Mouse (Mus musculus) CD8-positive naive resting alpha-beta T cell, adult 2 months (primary cell): Measurements from ENCODE around the gene Mthfd2.

Source experiments
- DNase-seq, 2 experiments: peaks; one replicate each; pipeline ENCODE4 v3.0.0; 2022; ENCODE audit warnings: low read depth in 2 of 2, low spot score in 2 of 2

Gene Mthfd2

DNA sequence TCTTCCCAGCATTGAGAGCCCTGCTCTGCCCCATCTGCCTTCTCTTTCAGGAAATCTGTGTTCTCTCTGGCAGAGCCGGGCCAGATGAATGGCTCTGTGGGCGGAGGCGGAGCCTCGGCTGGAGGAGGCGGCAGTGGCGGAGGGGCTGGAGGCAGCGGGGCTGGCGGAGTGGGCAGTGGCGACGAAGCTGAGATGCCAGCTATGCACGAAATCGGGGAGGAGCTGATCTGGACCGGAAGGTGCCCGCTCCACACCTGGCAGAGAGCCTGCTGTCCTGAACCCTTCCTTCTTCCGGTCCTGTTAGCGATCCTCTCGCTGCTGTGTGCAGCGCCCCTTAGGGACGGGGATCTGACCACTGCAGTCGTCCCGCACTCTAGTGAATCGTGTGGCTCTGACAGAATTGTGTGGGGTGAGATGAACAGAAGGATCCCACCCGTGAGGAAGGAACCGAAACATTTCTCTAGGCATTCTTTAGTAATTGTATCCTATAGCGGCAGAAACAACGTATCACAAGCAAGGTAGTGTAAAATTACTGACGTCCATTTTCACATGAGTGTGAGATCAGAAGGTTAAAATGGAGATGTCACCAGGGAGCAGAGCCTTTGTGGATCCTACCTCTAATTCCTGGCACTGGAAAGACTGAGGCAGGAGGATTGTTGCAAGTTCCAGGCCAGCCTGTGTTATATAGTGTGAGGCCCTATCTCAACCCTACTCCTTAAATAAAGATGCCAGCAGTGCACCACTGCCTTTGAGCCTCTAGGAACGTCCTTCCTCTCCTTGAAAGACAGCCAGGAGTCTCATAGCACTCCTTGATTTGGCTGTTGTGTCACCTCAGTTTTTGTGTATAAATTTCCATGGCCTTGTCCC, 57.3 kb downstream of the Mthfd2 start:
- DNase-seq: peak; percentile 51 to 56

DNA sequence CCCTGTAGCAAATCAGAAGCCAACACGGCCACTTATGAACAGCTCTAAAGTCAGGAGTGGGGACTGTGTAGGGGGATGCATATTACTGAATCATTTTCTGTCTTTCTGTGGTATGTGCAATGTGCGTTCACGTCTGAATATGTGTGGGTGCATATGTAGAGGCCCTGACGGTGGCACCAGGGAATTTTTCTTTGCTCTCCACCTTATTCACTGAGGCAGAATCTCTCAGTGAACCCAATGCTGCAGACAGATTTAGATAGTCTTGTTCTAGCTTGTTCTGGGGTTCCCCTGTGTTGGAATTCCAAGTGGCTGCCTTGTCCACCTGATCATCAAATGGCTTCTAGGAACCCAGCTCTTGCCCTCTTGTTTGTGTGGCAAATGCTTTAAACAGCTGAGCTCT, 58.1 kb downstream of the Mthfd2 start:
- DNase-seq: no peak

- no peak for DNase-seq
Measured at GRCm38 (mm10) chr6:83265653-83266052, 60.1 kb downstream of the Mthfd2 start.

GRCm38 (mm10) chr6:83265253-83265652, 60.5 kb downstream of the Mthfd2 start:
- DNase-seq: peak in 1 of 2 experiments; percentile 21

- no peak for DNase-seq
Measured at GRCm38 (mm10) chr6:83264516-83264915, 61.2 kb downstream of the Mthfd2 start.
